Mouse (Mus musculus) kidney, postnatal 10 days (tissue): ENCODE measurements around the gene Map2k4.

Source experiments
- DNase-seq: peaks from one replicate; pipeline ENCODE4 v3.0.0; 2021; ENCODE audit warnings: mixed read lengths

Gene Map2k4

GRCm38 (mm10) chr11:65704861-65705260 is 83.2 kb downstream of the Map2k4 start:
- DNase-seq: no peak

- DNase-seq: peak; percentile 41
Measured at GRCm38 (mm10) chr11:65678824-65679402, 109.2 kb downstream of the Map2k4 start.

- DNase-seq: no peak
Measured at GRCm38 (mm10) chr11:65667348-65667969, 120.6 kb downstream of the Map2k4 start.

DNA sequence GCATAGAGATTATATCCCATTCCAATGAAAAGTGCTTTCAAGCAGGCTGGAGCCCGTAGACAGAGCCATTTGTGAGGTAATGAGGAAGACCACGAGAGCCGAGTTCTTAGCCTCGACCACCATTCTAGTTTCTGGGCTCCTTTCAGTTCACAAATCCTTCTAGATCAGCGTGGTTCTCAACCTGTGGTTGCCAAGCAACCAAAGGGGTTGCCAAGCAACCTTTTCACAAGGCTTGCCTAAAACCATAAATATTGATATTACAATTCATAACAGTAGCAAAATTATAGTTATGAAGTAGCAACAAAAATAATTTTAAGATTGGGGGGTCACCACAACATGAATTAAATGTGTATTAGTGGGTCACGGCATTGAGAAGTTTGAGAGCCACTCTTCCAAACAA is 123.2 kb downstream of the Map2k4 start:
- no peak for DNase-seq

DNA sequence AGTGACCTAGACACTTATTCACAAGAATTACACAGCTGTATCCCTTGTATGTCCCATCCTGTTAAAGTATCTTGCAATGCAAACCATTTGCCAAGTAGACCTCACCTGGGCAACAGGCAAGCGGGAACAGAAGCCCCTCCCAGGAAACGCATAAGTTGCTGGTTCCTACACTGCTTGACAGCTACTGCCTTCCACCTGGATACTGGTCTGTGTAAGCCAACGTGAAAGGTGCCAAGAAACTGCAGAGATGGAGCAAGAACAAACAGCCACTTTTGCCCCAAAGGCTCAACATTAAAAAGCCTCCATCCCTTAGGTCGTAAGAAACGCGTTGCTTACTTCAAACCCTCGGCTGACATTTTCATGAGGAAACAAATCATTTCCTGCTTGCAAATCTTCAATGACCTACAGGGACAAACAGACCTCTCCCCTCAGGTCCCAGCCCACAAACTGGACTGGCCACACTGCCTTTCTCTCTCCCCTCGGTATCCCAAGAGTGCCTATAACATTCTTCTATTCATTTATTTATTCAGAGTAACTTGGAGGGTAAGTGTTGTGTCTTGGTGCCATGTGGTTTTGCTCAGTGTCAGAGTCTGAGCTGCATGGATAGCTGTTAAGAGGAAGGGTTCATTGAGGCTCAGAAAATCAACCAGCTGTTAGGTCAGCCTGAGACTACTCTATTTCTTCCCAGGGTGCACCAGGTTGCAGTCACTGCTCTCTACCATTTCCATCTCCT is 126.1 kb downstream of the Map2k4 start:
- DNase-seq: peak; percentile 57

- no peak for DNase-seq
Measured at GRCm38 (mm10) chr11:65653932-65654331, 134.2 kb downstream of the Map2k4 start.

DNA sequence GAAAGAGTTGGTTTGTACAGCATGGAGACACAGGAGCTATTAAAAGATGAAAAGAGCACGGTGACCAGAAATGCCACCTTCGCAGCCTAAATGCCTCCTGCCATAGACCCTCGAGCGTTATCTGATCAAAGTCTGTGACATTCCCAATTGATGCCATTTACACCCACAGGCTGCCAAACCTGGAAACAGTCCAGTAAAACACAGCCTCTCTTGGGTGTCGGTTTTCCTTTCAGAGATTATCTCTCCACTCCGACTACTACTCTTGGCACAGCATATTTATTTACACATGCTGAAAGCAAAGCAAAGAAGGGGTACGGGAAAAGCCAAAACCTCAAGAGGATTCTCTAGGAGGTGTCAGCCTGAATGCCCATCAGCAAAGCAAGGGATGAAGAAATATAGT is 136.7 kb downstream of the Map2k4 start:
- no peak for DNase-seq

DNA sequence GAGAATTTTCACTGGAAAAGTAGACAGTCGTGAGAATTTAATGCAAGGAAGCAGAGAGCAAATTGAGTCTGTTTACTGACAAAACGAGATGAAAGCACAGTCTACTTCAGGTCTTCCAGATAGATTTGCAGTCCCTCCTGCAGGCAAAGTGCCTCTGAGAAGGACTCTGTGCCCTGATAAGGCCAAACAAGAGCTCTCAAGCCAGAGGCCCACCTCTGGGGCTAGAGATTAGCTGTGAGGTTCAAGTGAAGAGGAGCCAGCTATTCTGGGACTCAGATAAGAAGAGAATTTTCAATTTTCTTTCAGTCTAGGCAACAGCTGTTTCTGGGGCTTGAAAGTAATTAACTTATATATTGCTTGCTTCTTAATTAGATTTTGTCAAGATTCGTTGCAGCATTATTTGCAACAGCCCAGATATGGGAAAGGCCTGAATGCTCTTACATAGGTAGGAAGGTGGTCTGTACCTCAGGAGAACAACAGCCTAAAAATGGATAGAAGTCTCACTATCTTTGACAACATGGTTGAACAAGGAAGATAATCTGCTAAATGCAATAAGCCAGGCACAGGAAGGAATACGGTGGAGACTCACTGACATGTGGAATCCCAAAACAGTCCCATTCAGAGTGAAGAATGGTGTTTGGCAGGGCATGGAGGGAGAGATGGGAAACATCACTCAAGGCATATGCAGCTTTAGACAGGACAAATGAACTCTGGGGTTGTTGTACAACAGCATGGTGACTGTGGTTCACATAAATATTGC is 138.0 kb downstream of the Map2k4 start:
- no peak for DNase-seq

DNA sequence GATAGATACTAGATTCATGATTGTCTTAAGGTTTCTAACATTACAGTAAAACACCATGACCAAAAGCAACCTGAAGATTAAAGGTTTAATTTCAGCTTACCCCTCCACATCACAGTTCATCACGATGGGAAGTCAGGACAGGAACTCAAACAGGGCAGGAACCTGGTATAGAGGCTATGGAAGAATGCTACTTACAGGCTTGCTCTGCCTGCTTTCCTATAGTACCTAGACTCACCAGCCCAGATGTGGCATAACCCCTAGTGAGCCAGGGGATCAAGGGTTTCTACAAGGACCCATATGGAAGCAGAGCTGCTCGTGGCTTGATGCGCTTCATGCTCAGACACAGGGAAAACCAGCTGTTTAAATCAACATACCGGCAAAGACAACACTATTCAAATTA is 138.6 kb downstream of the Map2k4 start:
- no peak for DNase-seq

GRCm38 (mm10) chr11:65646314-65646713 is 141.8 kb downstream of the Map2k4 start:
- DNase-seq: peak; percentile 27

- DNase-seq: no peak
Measured at GRCm38 (mm10) chr11:65644539-65644938, 143.6 kb downstream of the Map2k4 start.

DNA sequence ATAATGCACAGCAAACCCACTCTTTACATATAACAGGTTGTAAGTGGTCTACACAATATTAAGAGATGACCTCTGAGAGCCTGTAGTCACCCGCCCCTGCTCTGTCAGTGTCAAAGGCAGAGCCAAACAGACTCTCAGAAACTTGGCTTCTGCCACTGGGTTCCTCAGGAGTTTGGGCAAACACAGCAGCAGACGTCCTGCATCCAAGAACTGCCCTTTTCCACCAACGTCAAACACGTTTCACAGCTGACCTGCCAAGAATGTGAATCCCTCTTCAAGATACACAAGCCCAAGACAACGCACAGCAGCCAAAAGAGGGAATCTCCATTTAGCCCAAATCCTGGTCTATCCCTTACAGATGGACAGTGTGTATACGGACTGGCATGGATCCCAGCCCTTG is 147.8 kb downstream of the Map2k4 start:
- DNase-seq: no peak
